Mouse (Mus musculus) liver (tissue): ENCODE results near the gene Kcnq5.
"Not testable (repeated sequence)": the region's sequence is repeated elsewhere in the genome, so short reads cannot be mapped to it uniquely, and the experiment has no call there.

Source experiments
- DNase-seq: peaks from one replicate; pipeline ENCODE4 v3.0.0-alpha.2; 2020; ENCODE audit warnings: mixed read lengths

Gene Kcnq5

GRCm38 (mm10) chr1:21837387-21837786, 124.4 kb downstream of the Kcnq5 start:
- DNase-seq = no peak

- DNase-seq = no peak
Measured at GRCm38 (mm10) chr1:21836337-21836736, 125.4 kb downstream of the Kcnq5 start.

- DNase-seq = no peak
Measured at GRCm38 (mm10) chr1:21829909-21830455, 131.8 kb downstream of the Kcnq5 start.

DNA sequence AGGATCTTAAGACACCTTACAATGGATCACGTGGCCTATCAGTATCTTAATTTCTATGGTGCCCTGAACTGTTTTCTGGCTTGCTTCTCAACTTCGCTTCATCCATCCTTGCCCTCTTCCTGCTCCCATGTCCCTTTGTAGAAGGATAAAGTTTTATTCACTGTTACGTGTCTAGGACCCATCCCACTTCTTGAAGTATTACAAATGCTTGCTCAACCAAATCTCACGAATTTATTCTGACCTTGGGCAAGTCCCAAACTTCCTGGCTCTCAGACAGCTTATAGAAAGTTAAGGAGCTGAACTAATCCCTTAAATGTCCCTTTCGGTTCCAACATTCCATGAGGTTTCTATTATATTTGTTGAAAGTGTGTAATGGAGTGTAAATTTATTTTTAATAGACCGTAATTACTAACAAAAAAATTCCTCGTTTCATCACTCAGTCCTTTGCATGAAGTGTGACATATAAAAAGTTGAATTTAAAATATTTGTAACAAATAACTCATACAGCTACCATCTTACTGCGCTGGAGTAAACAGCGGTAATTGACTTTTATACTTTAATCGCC, 141.6 kb downstream of the Kcnq5 start:
- DNase-seq = no peak

DNA sequence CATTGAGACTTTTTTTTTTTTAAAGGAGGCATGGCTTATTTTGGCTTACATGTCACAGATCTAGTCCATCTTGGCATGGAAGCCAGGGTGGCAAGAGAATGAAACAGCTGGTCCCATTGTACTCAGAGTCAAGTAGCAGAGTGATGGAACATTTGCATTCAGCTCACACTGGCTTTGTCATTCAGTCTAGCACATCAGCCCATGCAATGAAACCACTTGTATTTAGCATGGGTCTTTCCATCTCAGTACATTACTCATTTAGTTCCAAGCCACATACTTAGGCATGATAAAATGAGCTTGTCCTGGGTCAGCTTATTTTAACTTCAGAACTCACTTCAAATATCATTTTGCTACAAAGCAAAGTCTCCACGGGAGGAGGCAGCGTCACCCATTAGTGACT, 156.7 kb downstream of the Kcnq5 start:
- DNase-seq = no peak

DNA sequence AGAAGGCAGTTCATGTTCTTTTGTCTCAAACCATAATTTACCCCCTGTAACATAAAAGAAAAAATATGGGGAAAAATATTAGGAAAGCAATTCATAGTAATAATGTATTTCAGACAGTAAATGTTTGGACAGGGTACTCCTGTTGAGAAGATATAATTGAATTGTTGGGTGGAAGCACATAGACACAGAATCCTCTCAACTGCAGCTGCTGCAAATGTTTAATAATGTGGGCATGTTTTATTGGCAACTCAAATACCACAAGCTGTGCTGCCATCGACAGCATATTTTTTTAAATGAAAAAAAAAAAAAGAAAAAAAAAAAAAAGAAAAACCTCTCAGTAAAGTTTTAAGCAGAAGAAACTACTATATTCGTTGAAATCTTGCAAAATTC, 157.3 kb downstream of the Kcnq5 start:
- DNase-seq = no peak

DNA sequence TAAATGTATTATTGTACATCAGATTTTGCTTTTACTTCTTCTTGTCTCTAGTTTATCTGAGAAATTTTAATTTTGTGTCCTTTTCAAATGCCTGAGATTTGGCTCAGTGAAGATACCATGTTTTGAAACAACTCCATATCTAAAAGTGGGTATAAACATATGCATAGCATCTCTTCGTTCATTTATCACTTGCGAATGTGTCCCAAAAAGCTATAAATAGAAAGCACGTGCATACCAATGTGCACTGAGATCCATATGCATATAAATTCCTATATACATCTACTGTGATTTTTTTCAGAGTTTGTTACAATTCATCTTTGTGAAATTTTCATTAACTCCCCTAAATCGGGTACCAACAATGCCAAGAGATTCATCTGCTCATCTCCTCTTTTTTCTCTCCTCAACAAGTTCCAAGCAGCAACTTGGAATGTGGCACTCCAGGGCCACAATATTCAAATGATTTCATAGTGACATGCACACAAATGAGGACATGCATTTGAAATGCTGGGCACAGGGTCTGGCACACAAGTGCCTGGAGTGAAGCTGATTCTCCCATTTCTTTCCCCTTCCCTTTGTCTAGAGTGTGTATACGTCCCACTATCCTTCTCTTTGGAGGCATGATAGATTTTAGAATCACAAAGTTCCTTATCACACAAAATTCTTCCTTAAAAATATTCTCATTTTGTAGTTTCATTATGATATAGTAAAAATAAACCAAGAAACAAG, 157.8 kb downstream of the Kcnq5 start:
- no peak for DNase-seq

DNA sequence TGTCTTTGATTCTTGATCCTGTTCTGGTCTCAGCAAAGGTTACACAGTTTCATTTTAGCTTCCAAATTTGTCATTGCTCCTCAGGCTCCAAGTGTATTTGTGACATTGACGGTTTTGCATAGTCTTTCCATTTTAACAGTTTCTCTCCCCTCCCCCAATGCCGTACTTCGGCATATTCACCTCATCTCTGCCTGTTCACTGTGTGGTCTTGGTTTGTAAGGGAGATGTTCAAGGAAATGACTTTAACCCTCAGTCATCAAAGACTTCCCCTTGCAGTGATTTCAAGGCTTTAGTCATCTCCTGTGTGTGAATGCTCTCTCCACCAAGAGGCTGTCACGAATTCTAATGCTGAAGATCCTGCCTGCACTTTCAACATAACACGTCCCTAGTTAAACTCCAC, 181.0 kb downstream of the Kcnq5 start:
- DNase-seq = no peak

DNA sequence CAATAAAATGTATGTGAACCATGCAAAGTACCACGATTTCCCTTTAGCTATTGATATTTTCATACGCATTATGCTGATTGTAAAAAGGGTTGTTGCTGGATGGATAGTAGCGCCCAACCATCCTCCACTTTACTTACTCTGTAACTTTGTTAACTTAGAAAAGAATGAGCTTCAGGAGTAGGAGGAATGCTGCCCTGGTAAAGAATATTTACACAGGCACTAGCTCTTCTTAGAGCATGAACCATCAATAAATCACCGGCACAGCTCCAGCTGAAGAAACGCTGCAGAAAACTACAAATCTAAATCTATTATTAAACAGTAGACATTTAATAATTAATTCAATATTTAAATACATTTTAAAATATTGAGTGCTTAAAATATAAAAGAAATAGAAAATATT, 184.2 kb downstream of the Kcnq5 start:
- no peak for DNase-seq

DNA sequence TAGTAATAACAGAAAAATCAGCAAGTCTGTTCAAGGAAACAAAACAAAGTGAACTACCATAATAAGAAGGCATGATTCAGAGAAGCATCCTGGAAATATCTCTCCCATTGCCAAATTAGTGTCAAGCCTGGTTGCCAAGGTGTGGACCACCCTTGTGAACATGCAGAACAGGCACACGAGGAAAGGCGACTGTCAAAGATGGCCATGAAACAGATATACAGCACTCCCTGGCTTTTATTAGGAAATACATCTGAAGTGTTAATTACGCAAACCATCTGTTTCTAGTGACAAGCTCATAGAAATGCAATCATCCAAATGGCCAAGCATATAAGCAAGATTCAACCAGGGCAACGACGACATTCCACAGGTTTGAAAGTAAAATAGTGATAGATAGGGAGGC, 187.8 kb downstream of the Kcnq5 start:
- no peak for DNase-seq

DNA sequence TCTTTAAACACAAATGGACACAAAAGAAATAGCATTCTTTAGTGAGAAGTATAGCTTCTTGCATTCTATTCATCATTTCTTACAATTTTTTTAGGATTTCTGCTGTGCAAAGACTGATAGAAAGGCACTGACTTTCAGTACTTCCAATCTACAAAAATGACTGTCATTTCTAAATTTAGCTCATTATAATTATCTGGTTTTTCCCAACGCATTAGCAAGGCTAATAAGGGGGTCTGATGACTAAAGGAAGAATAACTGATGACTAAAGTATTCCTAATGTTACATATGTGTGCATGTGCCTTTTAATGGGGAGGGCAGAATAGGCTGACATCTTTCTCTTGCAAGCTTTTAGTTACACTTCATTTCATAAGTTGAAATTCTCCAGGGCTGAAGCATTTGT, 191.2 kb downstream of the Kcnq5 start:
- no peak for DNase-seq

DNA sequence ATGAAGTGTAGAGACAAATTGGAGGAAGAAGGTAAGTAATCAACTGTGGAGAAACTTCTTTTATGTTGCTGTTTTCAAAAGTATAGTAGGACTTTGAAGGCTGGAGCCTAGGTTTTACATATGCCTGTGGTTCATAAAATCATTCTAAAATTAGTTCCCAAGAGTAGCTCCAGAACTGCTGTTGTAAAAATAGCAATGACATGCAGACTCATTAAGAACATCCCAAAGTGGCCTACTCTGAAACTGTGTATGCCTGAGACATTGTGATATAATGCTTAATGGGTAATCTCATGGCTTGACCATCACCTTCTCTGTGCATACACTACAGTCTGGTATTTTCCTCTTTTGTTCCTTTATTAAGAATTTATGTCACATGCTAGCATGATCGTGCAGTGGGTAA, 212.4 kb downstream of the Kcnq5 start:
- DNase-seq = no peak

GRCm38 (mm10) chr1:21729131-21729530, 232.6 kb downstream of the Kcnq5 start:
- no peak for DNase-seq

- DNase-seq = not testable (repeated sequence)
Measured at GRCm38 (mm10) chr1:21723231-21723630, 238.5 kb downstream of the Kcnq5 start.

DNA sequence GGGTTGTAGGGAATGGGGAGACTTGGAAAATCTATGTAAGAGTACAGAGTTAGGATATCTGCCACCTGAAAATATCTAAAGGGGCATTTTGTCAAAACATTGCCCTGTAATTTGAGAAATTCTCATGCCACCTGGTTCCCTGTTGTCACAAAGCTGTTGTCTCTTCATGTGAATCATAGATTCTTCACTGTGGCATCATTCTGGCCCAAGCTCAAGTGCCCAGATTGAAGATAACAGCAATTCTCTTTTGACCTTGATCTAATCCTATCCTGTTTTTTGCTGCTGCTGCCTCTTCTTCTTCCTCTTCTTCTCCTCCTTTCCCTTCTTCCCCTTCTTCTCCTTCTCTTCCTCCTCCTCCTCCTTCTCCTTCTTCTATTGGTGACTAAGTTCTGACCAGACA, 240.5 kb downstream of the Kcnq5 start:
- DNase-seq = no peak

DNA sequence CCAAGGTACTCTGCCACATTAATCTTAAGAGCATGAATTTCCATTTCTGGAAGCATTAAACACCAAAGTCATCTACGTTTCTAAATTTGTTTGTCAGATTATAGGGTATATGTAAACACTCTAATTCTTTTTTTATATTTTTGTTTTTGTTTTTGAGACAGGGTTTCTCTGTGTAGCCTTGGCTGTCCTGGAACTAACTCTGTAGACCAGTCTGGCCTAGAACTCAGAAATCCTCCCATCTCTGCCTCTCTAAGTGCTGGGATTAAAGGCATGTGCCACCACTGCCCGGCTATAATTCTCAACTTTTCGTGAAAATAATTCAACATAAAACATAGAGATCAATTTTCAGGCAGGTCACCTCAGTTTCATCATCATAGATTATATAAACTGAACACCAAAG, 246.9 kb downstream of the Kcnq5 start:
- no peak for DNase-seq

DNA sequence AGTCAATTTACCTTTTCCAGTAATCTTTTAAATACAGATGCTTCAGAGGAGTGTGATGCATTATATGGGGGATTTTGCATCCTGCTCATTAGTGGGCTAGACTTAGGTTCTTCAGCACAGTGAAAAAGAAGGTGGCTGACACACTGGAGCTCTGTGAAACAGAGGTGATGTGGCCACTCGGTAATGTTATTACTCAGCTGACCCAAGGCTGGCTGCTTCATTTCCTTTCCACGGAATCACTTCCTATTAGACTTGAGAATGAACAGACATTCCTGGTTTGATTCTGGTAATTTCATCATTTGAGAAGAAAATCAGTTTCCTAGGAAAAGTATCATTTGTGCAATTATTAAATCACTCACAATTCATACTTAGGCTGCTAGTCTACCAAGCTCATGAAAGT, 249.0 kb downstream of the Kcnq5 start:
- no peak for DNase-seq

GRCm38 (mm10) chr1:21690458-21690857, 271.3 kb downstream of the Kcnq5 start:
- DNase-seq = no peak

DNA sequence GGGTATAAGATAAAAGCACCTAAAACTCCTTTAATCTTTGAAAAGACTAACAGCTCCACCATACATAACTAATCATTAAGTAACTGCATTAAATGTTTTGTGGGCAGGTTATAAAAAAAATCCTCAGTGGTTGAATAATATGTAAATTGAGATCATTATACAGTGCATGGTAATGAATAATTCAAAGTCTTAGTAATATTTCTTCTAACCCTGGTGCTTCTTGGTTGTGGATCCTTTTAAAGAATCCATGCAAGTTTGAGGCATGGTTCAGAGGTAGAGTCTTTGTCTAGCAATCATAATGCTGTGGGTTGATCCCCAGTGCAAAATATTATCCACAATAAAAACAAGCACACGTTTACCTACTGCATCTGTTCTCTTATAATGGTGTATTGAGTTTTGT, 272.8 kb downstream of the Kcnq5 start:
- no peak for DNase-seq

GRCm38 (mm10) chr1:21684444-21684843, 277.3 kb downstream of the Kcnq5 start:
- DNase-seq = no peak

GRCm38 (mm10) chr1:21676805-21677204, 284.9 kb downstream of the Kcnq5 start:
- DNase-seq = no peak

GRCm38 (mm10) chr1:21660840-21661239, 300.9 kb downstream of the Kcnq5 start:
- DNase-seq = no peak

DNA sequence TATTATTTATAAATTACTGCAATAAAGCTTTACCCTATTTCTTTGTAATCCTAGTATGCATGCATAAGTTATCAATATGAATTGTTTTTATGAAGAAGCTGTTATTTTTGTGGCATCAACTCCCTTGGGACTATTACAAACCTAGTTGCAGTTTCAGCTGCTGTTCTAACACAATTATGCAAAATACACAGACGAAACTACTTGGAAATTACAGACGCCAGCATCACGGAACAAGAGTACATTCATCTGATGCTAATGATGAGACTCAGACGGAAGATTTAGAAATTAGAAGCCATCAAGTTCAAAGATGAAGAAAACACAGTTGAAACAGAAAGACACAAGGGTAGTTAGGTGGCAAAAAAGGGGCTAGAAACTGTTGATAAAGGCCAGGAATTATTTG, 310.9 kb downstream of the Kcnq5 start:
- no peak for DNase-seq

DNA sequence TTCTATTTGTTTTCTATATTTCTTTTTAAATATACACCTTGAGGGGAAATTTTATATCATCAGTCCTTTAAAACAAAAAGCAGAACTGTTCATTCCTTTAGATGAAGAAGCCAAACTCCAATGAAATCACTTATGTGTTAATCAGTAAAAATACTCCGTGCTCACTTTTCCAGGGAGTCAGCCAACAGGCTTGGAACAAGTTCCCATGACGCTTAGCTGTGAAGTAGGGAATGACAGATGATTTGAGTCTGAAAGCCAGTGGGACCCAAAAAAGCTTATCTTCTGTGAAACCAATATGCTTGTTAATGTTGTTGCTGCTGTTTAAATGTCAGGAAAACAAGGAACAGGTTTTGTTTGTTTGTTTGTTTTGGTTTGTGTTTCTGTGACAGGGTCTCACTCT, 326.3 kb downstream of the Kcnq5 start:
- DNase-seq = no peak

- no peak for DNase-seq
Measured at GRCm38 (mm10) chr1:21634013-21634412, 327.7 kb downstream of the Kcnq5 start.
